Mouse (Mus musculus) liver, adult 2 months (tissue): ENCODE data around the gene Gfy.

ENCODE experiments used
- CTCF ChIP-seq: fragments of 200-500 bp; IDR thresholded peaks from 2 replicates; pipeline ENCODE4 v1.5.1; 2011; ENCODE audit warnings: low read depth, low read length, control low read depth
- POLR2A ChIP-seq: fragments of 200-500 bp; IDR thresholded peaks from 2 replicates; pipeline ENCODE4 v1.6.1; 2011; ENCODE audit warnings: low read length, control low read depth; ENCODE audit not compliant: insufficient read depth; ENCODE audit errors: extremely low read depth

- TF ChIP-seq POLR2A, result no peak
- TF ChIP-seq CTCF, result no peak
Observed at GRCm38 (mm10) chr7:45182199-45182601, 2.8 kb upstream of the Gfy start.
